21 mouse cellular contexts compared by ENCODE assay signal in genomic region chr6:39161975-39162374, GRCm38 (mm10). TPM values are rescaled to one million over a fixed set of nuclear protein-coding genes. Genes with fewer than 3 reads are reported as not detected.
A peak's percentile ranks its signal among the peaks of the same experiment; 100 is the strongest.
DNase-seq lines count a peak whose midpoint lies in the region; ATAC-seq and TF ChIP-seq lines count a peak whose summit lies in the region.
"Had no signal": no experiment of that assay in that cellular context is flagged by ENCODE, and none has a peak within 500 bp of the region (broad histone marks: within the 10 kb centered on the region; RNA-seq: fewer than 3 reads in every experiment).

No protein-coding gene starts in this region.

- peak; percentile 49 for DNase-seq in c-Kit-positive CD71-positive TER-119-positive erythroid progenitor cells, embryonic 14.5 days (ENCODE audit: low spot score)
- no peak for DNase-seq in liver, embryonic 11.5 days (ENCODE audit: low spot score)
- no peak for DNase-seq in midbrain, postnatal 0 days (ENCODE audit: low spot score)
- no peak for DNase-seq in left cerebral cortex, postnatal 14 days (ENCODE audit: low spot score in 2 of 2)
- no peak for DNase-seq in frontal cortex, postnatal 14 days (ENCODE audit: low spot score in 2 of 2)
- DNase-seq in lung, postnatal 4 days: no peak
- DNase-seq: adrenal gland, postnatal 14 days; cerebellum, adult 2 months; cerebellum, postnatal 10 days; gastrocnemius, postnatal 14 days; heart, adult 2 months; heart, postnatal 14 days had no signal

- 75% methylated on average over 6 of the region's 6 CpGs for WGBS in liver, embryonic 11.5 days
- WGBS in liver, embryonic 15.5 days (ENCODE audit: insufficient replicate concordance): 52% methylated on average over 6 of the region's 6 CpGs
- 95% methylated on average over 6 of the region's 6 CpGs for WGBS in midbrain, postnatal 0 days

- H3K36me3 ChIP-seq in liver, embryonic 11.5 days (ENCODE audit: control insufficient read depth, insufficient read depth, low read length): no peaks in the 10 kb centered on the region; the same call in 1 of the 2 replicates
- peaks cover 48% of the 10 kb centered on the region for H3K36me3 ChIP-seq in liver, embryonic 15.5 days (replicated peaks)
- H3K36me3 ChIP-seq in midbrain, postnatal 0 days (ENCODE audit: insufficient read depth, low read length): 0 out of 2 replicates have a peak, but pooled peaks cover 6% of the 10 kb centered on the region

- no peak overlapping the region for H3K27ac ChIP-seq in liver, embryonic 11.5 days (ENCODE audit: low read depth, low read length)
- H3K27ac ChIP-seq in liver, embryonic 15.5 days (replicated peaks): no peak overlapping the region
- H3K27ac ChIP-seq in midbrain, postnatal 0 days (ENCODE audit: low read depth, low read length): no peak overlapping the region
- H3K27ac ChIP-seq: embryonic facial prominence, embryonic 15.5 days; forebrain, embryonic 12.5 days; heart, adult 2 months; heart, embryonic 15.5 days; hindbrain, embryonic 13.5 days had no signal

- no peak overlapping the region for H3K9ac ChIP-seq in liver, embryonic 11.5 days (ENCODE audit: low read depth, low read length)
- no peak overlapping the region for H3K9ac ChIP-seq in liver, embryonic 15.5 days
- H3K9ac ChIP-seq in midbrain, postnatal 0 days (replicated peaks; ENCODE audit: low read length, poor library complexity, severe bottlenecking): no peak overlapping the region
- H3K9ac ChIP-seq: embryonic facial prominence, embryonic 15.5 days; forebrain, embryonic 12.5 days; heart, embryonic 15.5 days; hindbrain, embryonic 13.5 days had no signal

- no peaks in the 10 kb centered on the region for H3K27me3 ChIP-seq in liver, embryonic 11.5 days (replicated peaks; ENCODE audit: control insufficient read depth, insufficient read depth, low read length)
- H3K27me3 ChIP-seq in liver, embryonic 15.5 days: no peaks in the 10 kb centered on the region
- no peaks in the 10 kb centered on the region for H3K27me3 ChIP-seq in midbrain, postnatal 0 days (ENCODE audit: insufficient read depth, low read length)
- H3K27me3 ChIP-seq: embryonic facial prominence, embryonic 15.5 days; forebrain, embryonic 12.5 days; heart, embryonic 15.5 days; hindbrain, embryonic 13.5 days had no signal

- intact Hi-C loops in left cerebral cortex, postnatal 14 days (cut with DNase I): no loop called here

- H3K4me1 ChIP-seq in liver, embryonic 11.5 days (replicated peaks; ENCODE audit: control insufficient read depth, insufficient read depth, low read length): no peaks in the 10 kb centered on the region
- H3K4me1 ChIP-seq in liver, embryonic 15.5 days (replicated peaks): peaks cover 16% of the 10 kb centered on the region
- H3K4me1 ChIP-seq in midbrain, postnatal 0 days (ENCODE audit: insufficient read depth, low read length): no peaks in the 10 kb centered on the region
- H3K4me1 ChIP-seq: embryonic facial prominence, embryonic 15.5 days; forebrain, embryonic 12.5 days; heart, embryonic 15.5 days; hindbrain, embryonic 13.5 days had no signal

- no peak overlapping the region for H3K4me3 ChIP-seq in liver, embryonic 11.5 days (ENCODE audit: low read depth, low read length)
- H3K4me3 ChIP-seq in liver, embryonic 15.5 days (replicated peaks): no peak overlapping the region
- H3K4me3 ChIP-seq in midbrain, postnatal 0 days (ENCODE audit: low read depth, low read length): no peak overlapping the region
- H3K4me3 ChIP-seq: embryonic facial prominence, embryonic 15.5 days; forebrain, embryonic 12.5 days; heart, adult 2 months; heart, embryonic 15.5 days; hindbrain, embryonic 13.5 days had no signal

- no peak overlapping the region for H3K4me2 ChIP-seq in liver, embryonic 11.5 days
- H3K4me2 ChIP-seq in liver, embryonic 15.5 days: peak overlapping the region; percentile 3; the same call in 1 of the 2 replicates
- H3K4me2 ChIP-seq in midbrain, postnatal 0 days (ENCODE audit: low read depth, low read length, poor library complexity, severe bottlenecking): no peak overlapping the region
- H3K4me2 ChIP-seq: embryonic facial prominence, embryonic 15.5 days; forebrain, embryonic 12.5 days; heart, embryonic 11.5 days; heart, embryonic 15.5 days; hindbrain, embryonic 13.5 days had no signal

- no peak for TF ChIP-seq CTCF in midbrain, postnatal 0 days (IDR thresholded peaks at IDR 0.05)

- no peaks in the 10 kb centered on the region for H3K9me3 ChIP-seq in liver, embryonic 11.5 days (ENCODE audit: control insufficient read depth, low read length)
- no peaks in the 10 kb centered on the region for H3K9me3 ChIP-seq in liver, embryonic 15.5 days (replicated peaks)
- H3K9me3 ChIP-seq in midbrain, postnatal 0 days (ENCODE audit: low read length): no peaks in the 10 kb centered on the region
- H3K9me3 ChIP-seq: embryonic facial prominence, embryonic 15.5 days; forebrain, embryonic 12.5 days; G1E; heart, embryonic 15.5 days; hindbrain, embryonic 13.5 days had no signal

- peak; percentile 57 for ATAC-seq in liver, embryonic 11.5 days (replicated peaks; ENCODE audit: low FRiP score)
- peak; percentile 79; the same call in 1 of the 2 replicates for ATAC-seq in liver, embryonic 15.5 days (ENCODE audit: insufficient read depth)
- ATAC-seq in midbrain, postnatal 0 days (ENCODE audit: low FRiP score): no peak
- ATAC-seq: CD4-positive, CD25-positive, alpha-beta regulatory T cell, adult 4 months; forebrain, embryonic 16.5 days had no signal

RNA-seq across cellular contexts. Expression of gene Parp12, which starts 43.8 kb away (rescaled TPM):
- 3.4 and 3.8 TPM in 2 replicates for polyA plus RNA-seq in liver, embryonic 11.5 days (2014; fragmentation: Nextera tagmentation; extraction: Ambion mirVana)
- 5.1 and 5.2 TPM in 2 replicates for polyA plus RNA-seq in liver, embryonic 15.5 days (2015; fragmentation: Nextera tagmentation; extraction: Ambion mirVana)
- 4.2 and 9.1 TPM in 2 replicates for total RNA-seq in midbrain, postnatal 0 days (2014; rRNA removed)
- 2.8 and 3.1 TPM in 2 replicates for polyA plus RNA-seq in midbrain, postnatal 0 days (2015; fragmentation: Nextera tagmentation; extraction: Ambion mirVana)
- total RNA-seq in left cerebral cortex, postnatal 14 days (2021): 1 to 10 TPM; 3.3 to 3.6 TPM
- total RNA-seq: G1E had no signal
- polyA plus RNA-seq: G1E had no signal

RNA-seq across cellular contexts. Expression of gene Kdm7a, which starts 44.6 kb away (rescaled TPM):
- 7.3 and 8.5 TPM in 2 replicates for polyA plus RNA-seq in liver, embryonic 11.5 days (2014; fragmentation: Nextera tagmentation; extraction: Ambion mirVana)
- polyA plus RNA-seq in liver, embryonic 15.5 days (2015; fragmentation: Nextera tagmentation; extraction: Ambion mirVana): 12.1 and 12.5 TPM in 2 replicates
- total RNA-seq in midbrain, postnatal 0 days (2014; rRNA removed): 5.4 and 7.8 TPM in 2 replicates
- 1.1 and 1.5 TPM in 2 replicates for polyA plus RNA-seq in midbrain, postnatal 0 days (2015; fragmentation: Nextera tagmentation; extraction: Ambion mirVana)
- total RNA-seq in left cerebral cortex, postnatal 14 days (2021): 10 to 100 TPM; 25.2 to 31.9 TPM
